Mouse (Mus musculus): ENCODE results near the gene Adam30.

- no peak for TF ChIP-seq HCFC1 (IDR thresholded peaks at IDR 0.05; ENCODE audit: borderline replicate concordance, insufficient read depth, low read length)
- no peak for TF ChIP-seq ZNF384 (IDR thresholded peaks at IDR 0.05; ENCODE audit: low read depth, low read length)
- TF ChIP-seq ZC3H11A (IDR thresholded peaks at IDR 0.05; ENCODE audit: borderline replicate concordance, low read depth, low read length) = no peak
- TF ChIP-seq MAFK (IDR thresholded peaks at IDR 0.05; ENCODE audit: insufficient read depth, low read depth, low read length) = no peak
- TF ChIP-seq CHD2 (IDR thresholded peaks at IDR 0.05; ENCODE audit: low read depth, low read length) = no peak
Measured at GRCm38 (mm10) chr3:98197711-98198532, 37.5 kb downstream of the Adam30 start.

Data from ES-E14 (cell line).